Mouse (Mus musculus) ovary, postnatal 14 days (tissue): ENCODE results near the gene Tpx2.

Source experiments
- DNase-seq: peaks from one replicate; pipeline ENCODE4 v3.0.0; 2022; ENCODE audit warnings: low spot score

Gene Tpx2

DNA sequence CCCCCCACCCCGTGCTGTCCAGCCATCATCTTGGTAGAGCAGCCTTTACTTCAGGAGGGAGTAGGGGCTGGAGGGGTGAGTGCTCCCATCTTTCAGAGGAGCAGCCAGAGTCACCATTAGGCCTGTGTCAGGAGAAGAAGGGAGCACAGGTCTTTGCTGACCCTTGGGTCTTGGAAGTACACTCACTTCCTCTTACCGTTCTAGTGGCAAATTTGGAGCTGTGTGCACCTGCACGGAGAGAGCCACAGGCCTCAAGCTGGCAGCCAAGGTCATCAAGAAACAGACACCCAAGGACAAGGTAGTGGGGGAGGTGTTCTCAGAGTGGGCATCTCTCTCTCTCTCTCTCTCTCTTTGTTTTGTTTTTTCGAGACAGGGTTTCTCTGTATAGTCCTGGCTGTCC, 67.7 kb downstream of the Tpx2 start:
- DNase-seq: no peak

DNA sequence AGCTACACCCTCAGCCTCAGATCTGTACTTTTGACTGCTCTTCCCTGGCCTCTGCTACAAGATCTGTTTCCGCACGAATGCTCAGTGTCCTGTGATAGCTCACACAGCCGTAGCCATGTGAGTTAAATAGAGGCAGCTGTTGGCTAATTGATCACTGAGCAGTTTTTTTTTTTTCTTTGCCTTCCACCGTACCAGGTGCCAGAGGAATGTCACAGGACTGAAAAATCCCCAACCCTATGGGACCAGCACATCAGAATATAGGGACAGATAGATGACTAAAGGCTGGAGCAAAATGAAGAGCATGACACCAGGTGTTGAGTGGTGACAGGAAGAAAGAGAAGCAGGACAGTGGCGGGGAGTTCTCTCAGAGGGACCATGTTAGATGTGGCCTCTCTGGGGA, 68.3 kb downstream of the Tpx2 start:
- no peak for DNase-seq

- DNase-seq: no peak
These were observed 69.9 kb downstream of the Tpx2 start for GRCm38 (mm10) chr2:152917671-152918070.

- DNase-seq: no peak
These were observed 74.6 kb downstream of the Tpx2 start for GRCm38 (mm10) chr2:152922376-152922775.

- no peak for DNase-seq
These were observed 75.9 kb downstream of the Tpx2 start for GRCm38 (mm10) chr2:152923621-152924020.

DNA sequence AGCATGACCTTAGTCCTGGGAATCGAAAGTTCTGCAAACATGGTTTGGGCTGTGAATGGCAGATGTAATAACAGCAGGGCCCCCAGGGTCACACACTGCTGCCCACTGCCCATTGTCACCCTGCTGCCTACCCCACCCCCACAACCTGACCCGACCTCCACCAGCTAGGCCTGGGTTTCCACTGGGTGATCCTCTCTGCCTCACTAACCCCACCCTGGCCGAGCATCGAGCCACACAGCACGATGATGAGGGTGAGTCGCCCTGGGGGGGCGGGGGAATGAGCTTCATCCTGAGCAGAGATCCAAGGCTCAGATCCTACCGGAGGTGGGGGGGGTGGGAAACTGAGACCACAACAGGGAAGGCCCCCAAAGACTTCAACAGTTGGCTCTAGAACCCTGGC, 76.4 kb downstream of the Tpx2 start:
- DNase-seq: no peak

DNA sequence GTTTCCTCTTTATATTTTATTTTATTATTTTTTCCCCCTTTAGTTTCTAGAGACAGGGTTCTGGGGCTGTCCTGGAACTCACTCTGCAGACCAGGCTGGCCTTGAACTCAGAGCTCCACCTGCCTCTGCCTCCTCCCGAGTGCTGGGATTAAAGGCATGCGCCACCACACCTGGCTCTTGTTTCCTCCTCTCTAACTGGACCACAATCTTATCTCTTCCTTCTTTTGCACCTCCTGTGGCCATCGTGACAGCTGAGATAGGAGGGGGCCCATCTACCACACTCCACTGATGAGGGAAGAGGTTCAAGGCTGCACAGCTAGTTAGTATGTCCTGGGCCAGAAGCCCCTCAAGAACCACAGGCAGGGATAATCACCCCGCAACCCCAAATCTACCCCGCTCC, 76.8 kb downstream of the Tpx2 start:
- DNase-seq: no peak

DNA sequence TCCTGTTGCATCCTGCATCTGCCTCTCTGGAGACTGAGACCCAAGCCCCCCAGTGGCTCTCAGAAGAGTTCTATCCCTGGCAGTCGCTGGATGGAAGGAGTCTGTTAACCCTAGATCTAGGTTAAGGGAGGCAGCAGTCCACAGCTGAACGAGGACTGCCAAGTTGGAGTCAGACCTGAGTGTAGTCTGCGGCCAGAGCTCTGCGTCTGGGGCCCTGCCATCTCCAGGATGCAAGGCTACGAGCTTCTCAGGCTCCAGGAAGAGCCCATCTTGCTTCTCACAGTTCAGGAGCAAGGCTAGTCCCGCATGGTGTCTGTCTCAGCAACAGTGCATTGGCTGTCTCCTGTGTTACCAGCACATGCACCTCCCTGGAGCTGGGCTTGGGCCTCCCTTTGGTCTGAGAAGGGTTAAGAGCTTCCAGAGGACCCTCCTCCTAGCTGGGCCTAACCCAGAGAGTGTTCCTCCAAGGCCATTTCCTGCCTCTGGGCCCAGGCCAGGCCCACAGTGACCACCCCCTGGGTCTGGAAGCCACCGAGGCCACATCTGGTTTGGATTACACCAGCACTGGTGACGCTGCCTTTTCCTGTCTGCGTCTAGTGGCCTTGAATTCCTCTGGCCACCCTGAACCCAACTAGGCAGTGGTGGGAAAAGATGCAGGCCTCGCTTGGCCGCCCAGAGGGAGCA, 77.6 kb downstream of the Tpx2 start:
- DNase-seq: peak; percentile 66

GRCm38 (mm10) chr2:152926896-152927295, 79.1 kb downstream of the Tpx2 start:
- no peak for DNase-seq

GRCm38 (mm10) chr2:152927371-152927770, 79.6 kb downstream of the Tpx2 start:
- DNase-seq: no peak

DNA sequence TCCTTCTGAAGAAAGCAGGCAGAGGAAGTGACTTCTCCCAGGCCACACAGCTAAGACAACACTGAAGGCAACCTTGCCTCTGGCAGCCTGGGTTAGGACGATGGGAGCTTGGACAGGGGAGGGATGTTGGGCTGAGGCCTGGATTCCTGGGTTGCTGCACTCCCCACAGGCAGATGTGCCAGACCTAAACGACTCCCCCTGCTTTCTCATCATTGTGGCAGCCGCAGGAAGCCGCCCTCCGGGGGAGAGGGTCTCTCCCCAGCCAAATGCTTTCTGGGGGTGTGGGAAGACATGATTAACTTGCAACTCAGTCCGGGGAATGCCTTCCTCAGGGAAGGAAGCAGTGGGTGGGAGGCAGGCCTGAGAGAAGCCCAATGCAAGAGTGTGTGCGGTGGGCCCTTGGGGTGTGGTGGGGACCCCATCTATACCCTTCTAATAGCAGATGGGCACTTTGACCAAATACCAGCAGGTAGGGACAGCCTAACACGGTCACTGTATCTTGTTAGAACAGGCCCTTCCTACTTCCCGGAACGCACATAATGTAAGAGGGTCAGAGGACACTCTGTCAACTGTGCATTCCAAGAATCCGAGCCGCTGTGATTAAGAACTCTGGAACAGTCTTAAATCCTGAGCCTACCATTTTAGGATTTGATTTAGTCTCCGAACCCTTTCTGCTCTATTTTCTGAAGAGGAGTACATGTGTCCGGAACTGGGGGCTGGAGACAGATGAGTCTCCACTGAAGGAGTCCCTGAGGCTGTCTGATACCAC, 80.6 kb downstream of the Tpx2 start:
- no peak for DNase-seq

- DNase-seq: no peak
These were observed 81.2 kb downstream of the Tpx2 start for GRCm38 (mm10) chr2:152928988-152929370.

- no peak for DNase-seq
These were observed 82.5 kb downstream of the Tpx2 start for GRCm38 (mm10) chr2:152930276-152930675.

DNA sequence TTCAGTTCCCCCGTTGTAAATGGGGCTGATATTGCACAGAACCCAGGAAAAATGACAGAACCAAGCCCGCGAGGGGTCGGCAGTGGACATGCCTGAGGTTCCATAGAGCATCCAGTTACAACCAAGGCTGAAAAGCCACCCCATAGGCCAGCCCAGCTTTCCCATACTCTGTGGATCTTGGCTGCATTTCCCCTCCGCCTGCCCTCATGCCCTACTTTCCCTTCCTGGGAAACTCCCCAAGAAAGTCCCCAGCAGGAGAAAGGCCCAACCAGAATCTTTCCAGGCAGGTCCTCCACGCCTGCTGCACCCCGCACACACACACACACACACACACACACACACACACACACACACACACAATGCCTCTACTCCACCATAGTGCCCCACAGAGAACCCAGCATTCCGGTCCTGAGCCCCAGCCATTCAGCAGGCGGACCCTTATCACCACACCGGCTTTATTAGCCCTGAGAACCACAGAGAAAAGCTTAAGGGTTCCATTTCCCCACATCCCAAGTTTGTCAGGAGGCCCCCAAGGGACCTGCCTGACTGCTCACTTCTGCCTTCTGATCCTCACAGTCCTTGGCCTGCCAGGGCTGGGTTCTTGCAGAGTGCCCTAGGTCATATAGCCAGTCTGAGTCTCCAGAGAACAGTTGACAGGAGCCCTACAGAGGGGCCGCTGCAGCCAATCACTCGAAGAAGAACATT, 83.8 kb downstream of the Tpx2 start:
- no peak for DNase-seq

DNA sequence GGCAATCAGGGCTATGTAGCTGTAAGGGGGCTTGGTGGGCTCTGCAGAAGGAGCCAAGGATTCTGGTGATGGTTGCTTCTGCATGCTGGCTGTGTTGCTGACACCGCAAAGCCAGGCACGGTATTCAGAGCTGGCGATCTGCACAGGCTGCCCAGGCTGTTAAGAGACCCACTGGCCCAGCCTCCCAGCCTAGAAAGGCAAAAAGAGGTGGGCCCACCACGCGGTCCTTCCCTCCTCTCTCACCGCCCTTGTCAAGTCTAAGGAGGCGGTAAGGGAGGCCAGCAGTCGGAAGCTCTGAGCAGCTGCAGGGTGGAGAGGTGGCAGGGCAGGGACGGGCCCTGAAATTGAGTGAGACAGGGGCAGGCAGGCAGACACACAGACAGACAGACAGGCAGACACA, 85.3 kb downstream of the Tpx2 start, which contains the start of gene Foxs1:
TSS of gene Foxs1 (minus strand) at position 161 of the 400 bp plus-strand sequence.
- DNase-seq: no peak

GRCm38 (mm10) chr2:152933614-152934013, 85.8 kb downstream of the Tpx2 start:
- DNase-seq: no peak

DNA sequence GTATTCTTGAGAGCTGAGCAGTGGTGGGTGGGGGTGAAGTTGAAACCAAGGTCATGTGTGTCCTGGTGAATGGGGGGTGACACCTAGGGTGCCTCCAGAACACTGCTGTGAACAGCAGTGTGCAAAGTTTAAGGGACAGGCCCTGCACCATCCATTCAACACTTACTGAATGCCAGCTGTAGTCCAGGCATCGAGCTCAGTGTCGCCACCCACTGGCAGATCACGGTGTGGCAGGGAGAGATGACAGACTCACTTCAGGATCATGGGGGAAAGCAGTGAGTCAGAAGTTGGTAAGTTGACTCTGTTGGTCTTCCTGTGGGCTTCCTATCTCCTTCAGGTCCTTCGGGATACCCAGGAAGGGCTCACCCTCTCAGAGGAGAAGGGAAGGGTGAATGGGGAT, 92.1 kb downstream of the Tpx2 start:
- peak; percentile 46 for DNase-seq

- no peak for DNase-seq
These were observed 93.3 kb downstream of the Tpx2 start for GRCm38 (mm10) chr2:152941106-152941505.

- DNase-seq: no peak
These were observed 94.0 kb downstream of the Tpx2 start for GRCm38 (mm10) chr2:152941776-152942175.

- DNase-seq: no peak
These were observed 95.2 kb downstream of the Tpx2 start for GRCm38 (mm10) chr2:152942898-152943515.

DNA sequence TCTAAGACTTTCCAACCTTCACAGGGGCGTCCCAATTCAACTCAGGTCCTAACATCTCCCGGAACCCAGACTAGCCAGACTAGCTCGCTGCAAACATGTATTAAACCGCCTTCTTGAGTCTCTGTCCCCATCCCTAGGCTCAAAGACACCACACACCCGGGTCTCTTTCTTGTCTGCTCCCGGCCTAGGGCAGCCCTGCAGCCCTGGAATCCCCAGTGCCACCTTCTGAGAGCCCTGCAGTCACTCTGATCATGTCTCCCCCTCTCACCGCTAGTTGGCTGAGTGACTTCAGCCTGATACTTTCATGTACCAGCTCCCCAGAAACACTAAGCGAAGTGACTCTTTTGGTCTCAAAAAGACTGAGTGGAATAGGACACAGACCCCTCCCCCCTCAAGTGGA, 95.8 kb downstream of the Tpx2 start:
- no peak for DNase-seq

DNA sequence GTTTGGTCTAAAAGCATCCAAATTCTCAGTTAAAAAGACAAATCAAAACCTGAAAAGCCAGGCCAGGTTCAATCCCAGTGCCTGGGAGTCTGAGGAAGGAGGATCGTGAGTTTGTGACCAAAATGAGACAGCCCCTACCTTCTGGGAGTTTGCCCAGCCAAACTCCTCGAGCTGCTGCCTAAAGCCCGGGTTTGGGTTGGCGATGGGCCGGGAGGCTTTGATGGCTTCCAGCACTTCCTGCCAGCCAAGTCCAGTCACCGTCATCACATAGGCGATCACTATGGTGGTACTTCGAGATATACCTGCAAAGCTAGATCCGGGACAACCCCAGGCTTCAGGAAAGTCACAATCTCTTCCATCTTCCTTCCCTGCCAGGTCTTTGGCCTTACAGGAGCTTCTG, 96.2 kb downstream of the Tpx2 start:
- no peak for DNase-seq
